Mouse (Mus musculus) G1E-ER4 (cell line): ENCODE measurements around the gene Noc3l. TPM values are rescaled to one million over a fixed set of nuclear protein-coding genes. Genes with fewer than 3 reads are reported as not detected.

Experiments
- GATA1 ChIP-seq: IDR thresholded peaks from one replicate; pipeline ENCODE4 v1.8.0; 2012; ENCODE audit warnings: low read length, inconsistent platforms
- polyA plus RNA-seq: library from polyadenylated mRNA; stranded (reverse); fragments of >175 nt; gene quantifications from 2 replicates; pipeline ENCODE4 v1.2.3, GENCODE M21; 2012

Noc3l gene
- polyA plus RNA-seq, 1 experiment, result 1.3 TPM

GRCm38 (mm10) chr19:38778805-38779204 lies 40.2 kb downstream of the Noc3l start:
- TF ChIP-seq GATA1, result no peak

GRCm38 (mm10) chr19:38775548-38775947 lies 43.5 kb downstream of the Noc3l start:
- no peak for TF ChIP-seq GATA1

GRCm38 (mm10) chr19:38766306-38766705 lies 52.7 kb downstream of the Noc3l start:
- no peak for TF ChIP-seq GATA1

- no peak for TF ChIP-seq GATA1
These were observed 58.6 kb downstream of the Noc3l start for GRCm38 (mm10) chr19:38760441-38760840.

- TF ChIP-seq GATA1, result no peak
These were observed 60.2 kb downstream of the Noc3l start for GRCm38 (mm10) chr19:38758685-38759472.

GRCm38 (mm10) chr19:38758056-38758455 lies 61.0 kb downstream of the Noc3l start:
- TF ChIP-seq GATA1, result no peak

- no peak for TF ChIP-seq GATA1
These were observed 61.9 kb downstream of the Noc3l start for GRCm38 (mm10) chr19:38757161-38757560.

GRCm38 (mm10) chr19:38750192-38750591 lies 68.8 kb downstream of the Noc3l start:
- TF ChIP-seq GATA1, result no peak

GRCm38 (mm10) chr19:38746492-38747014 lies 72.5 kb downstream of the Noc3l start:
- TF ChIP-seq GATA1, result no peak

- TF ChIP-seq GATA1, result no peak
These were observed 73.1 kb downstream of the Noc3l start for GRCm38 (mm10) chr19:38745810-38746491.

GRCm38 (mm10) chr19:38744546-38744945 lies 74.5 kb downstream of the Noc3l start:
- no peak for TF ChIP-seq GATA1

Other genes starting within 250 kb of the Noc3l start
- gene Tbc1d12, start 17.3 kb upstream of the Noc3l start, polyA plus RNA-seq, result 2.4 and 3.3 TPM in 2 replicates
- 9.5 and 14.9 TPM in 2 replicates for gene Hells, start 111.7 kb upstream of the Noc3l start, polyA plus RNA-seq
- 0.17 and 0.35 TPM in 2 replicates for gene Cyp2c55, start 187.8 kb upstream of the Noc3l start, polyA plus RNA-seq
- gene Cyp2c65, start 241.8 kb upstream of the Noc3l start, polyA plus RNA-seq, result not detected in 2 replicates